Mouse (Mus musculus): ENCODE measurements around the gene Gm37240.

Gm37240 gene

GRCm38 (mm10) chr3:85117702-85118101 lies 769.6 kb downstream of the Gm37240 start:
- DNase-seq: no peak

- DNase-seq: no peak
These were observed 770.3 kb downstream of the Gm37240 start for GRCm38 (mm10) chr3:85117014-85117413.

- DNase-seq: no peak
These were observed 771.3 kb downstream of the Gm37240 start for GRCm38 (mm10) chr3:85115959-85116543.

GRCm38 (mm10) chr3:85113565-85113964 lies 773.8 kb downstream of the Gm37240 start:
- no peak for DNase-seq

GRCm38 (mm10) chr3:85110762-85111161 lies 776.6 kb downstream of the Gm37240 start:
- no peak for DNase-seq

- DNase-seq: no peak
These were observed 778.1 kb downstream of the Gm37240 start for GRCm38 (mm10) chr3:85109221-85109620.

GRCm38 (mm10) chr3:85108396-85108795 lies 778.9 kb downstream of the Gm37240 start:
- no peak for DNase-seq

- DNase-seq: no peak
These were observed 780.4 kb downstream of the Gm37240 start for GRCm38 (mm10) chr3:85106956-85107355.

- no peak for DNase-seq
These were observed 783.0 kb downstream of the Gm37240 start for GRCm38 (mm10) chr3:85104301-85104700.

- DNase-seq: no peak
These were observed 806.3 kb downstream of the Gm37240 start for GRCm38 (mm10) chr3:85080882-85081558.

- no peak for DNase-seq
These were observed 823.2 kb downstream of the Gm37240 start for GRCm38 (mm10) chr3:85064113-85064512.

- DNase-seq: no peak
These were observed 827.2 kb downstream of the Gm37240 start for GRCm38 (mm10) chr3:85060153-85060552.

GRCm38 (mm10) chr3:85057245-85057644 lies 830.1 kb downstream of the Gm37240 start:
- DNase-seq: no peak

- no peak for DNase-seq
These were observed 833.8 kb downstream of the Gm37240 start for GRCm38 (mm10) chr3:85053526-85053925.

GRCm38 (mm10) chr3:85052196-85052595 lies 835.1 kb downstream of the Gm37240 start:
- no peak for DNase-seq

GRCm38 (mm10) chr3:85048569-85048968 lies 838.7 kb downstream of the Gm37240 start:
- DNase-seq: no peak

GRCm38 (mm10) chr3:85043679-85044218 lies 843.6 kb downstream of the Gm37240 start:
- DNase-seq: no peak

- no peak for DNase-seq
These were observed 845.2 kb downstream of the Gm37240 start for GRCm38 (mm10) chr3:85042126-85042525.

- no peak for DNase-seq
These were observed 858.2 kb downstream of the Gm37240 start for GRCm38 (mm10) chr3:85029141-85029540.

GRCm38 (mm10) chr3:85024817-85025705 lies 862.3 kb downstream of the Gm37240 start:
- no peak for DNase-seq

GRCm38 (mm10) chr3:85024237-85024636 lies 863.1 kb downstream of the Gm37240 start:
- no peak for DNase-seq

- DNase-seq: no peak
These were observed 864.5 kb downstream of the Gm37240 start for GRCm38 (mm10) chr3:85022800-85023199.

- no peak for DNase-seq
These were observed 865.5 kb downstream of the Gm37240 start for GRCm38 (mm10) chr3:85021816-85022215.

Data from thymus, postnatal 36 days (tissue).